Mouse (Mus musculus) heart, adult 11 months (tissue): Measurements from ENCODE around the gene Fndc9.

Experiments used
- DNase-seq: peaks from one replicate; pipeline ENCODE4 v3.0.0; 2022

The Fndc9 gene

DNA sequence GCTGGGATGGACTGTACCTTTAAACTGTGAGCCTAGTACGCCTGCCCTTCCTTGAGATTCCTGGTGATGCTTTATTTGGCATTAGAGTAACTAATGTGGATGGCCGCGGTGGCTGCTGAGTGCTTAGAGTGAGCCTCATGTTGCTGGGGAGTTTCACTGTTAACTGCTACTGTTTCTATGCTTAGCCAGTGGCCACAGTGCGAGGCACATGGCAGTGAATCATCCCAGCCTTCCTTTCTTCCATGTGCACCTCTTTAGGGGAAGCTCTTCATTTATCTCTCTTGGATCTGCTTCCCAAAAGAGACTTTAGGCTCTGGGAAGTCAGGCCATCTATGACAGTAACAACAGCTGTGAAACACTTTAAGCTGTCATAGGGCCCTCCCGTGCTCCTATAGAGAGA is 47.3 kb downstream of the Fndc9 start:
- DNase-seq = no peak

DNA sequence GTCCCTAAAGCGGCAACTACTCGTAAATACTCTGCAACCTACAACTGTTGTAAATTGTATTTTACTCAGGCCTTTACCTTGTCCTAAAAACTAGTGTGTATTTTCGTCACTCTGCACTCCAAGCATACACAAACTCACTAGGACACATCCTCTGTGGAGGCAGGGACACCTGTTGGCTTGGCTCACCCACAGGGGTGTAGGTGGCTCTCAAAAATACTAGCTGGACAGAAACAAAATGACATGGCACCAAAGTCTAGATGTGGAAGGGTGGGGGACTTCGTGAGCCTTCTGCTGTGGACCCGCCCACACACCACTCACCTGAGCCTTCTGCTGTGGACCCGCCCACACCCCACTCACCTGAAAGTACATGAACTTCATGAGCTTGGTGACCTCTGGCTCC is 48.5 kb downstream of the Fndc9 start:
- no peak for DNase-seq

DNA sequence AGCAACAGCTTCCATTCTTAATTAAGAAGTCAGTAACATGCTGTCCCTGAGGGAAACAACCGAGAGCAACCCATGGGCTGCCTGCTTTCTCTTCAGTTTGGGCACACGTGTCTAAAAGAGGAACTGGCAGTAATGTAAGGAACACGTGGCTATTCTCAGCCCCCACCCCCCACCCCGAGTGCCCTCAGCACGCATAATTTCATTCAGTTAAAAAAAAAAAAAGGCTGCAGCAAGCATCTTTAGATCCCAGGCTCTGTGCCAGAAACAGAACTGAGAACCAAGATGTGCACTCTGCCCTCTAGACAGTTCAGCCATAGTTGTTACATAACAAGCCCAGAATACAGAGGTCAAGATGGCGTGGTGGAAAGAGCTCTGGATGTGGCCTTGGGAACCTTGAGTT is 51.5 kb downstream of the Fndc9 start:
- DNase-seq = no peak

DNA sequence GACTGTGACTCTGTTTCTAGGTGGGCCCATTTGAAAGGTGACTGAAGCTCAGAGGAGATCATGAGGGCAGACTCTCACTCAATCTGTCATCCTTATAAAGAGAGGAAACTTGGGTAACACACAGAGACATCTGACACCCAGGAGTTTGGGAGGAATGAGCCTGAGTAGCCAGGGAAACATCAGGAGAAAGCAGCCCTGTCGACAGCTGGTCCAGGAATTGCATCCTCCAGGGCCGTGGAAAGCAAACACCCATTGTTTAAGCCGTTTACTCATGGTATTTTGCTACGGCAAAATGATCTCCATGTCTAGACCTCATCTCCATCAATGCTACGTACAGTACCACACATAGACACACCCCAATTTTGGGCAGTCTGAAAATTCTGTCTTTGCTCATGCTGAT is 52.8 kb downstream of the Fndc9 start:
- no peak for DNase-seq

DNA sequence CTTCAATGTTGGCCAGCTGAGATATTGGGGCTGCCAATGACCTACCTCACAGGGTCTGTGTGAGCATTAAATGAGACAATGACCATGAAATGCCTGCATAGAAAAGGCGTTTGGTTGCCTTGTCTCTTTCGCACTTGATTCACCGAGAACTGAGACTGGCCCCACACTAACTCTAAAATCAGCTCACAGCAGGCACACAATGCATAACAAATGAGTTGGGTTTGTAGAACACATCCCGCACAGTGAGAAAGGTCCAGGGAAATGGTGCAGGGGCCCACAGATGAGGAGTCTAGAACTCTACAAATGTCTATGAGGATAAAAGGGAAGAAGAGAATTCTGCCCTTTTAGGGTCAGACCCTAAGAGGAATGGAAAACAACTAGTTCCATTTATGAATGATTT is 53.7 kb downstream of the Fndc9 start:
- no peak for DNase-seq
